Mouse (Mus musculus): ENCODE measurements around the gene Actg1. TPM values are rescaled to one million over a fixed set of nuclear protein-coding genes. Genes with fewer than 3 reads are reported as not detected.

The Actg1 gene
- polyA plus RNA-seq, 1 experiment from 2014 or later = 463 TPM

DNA sequence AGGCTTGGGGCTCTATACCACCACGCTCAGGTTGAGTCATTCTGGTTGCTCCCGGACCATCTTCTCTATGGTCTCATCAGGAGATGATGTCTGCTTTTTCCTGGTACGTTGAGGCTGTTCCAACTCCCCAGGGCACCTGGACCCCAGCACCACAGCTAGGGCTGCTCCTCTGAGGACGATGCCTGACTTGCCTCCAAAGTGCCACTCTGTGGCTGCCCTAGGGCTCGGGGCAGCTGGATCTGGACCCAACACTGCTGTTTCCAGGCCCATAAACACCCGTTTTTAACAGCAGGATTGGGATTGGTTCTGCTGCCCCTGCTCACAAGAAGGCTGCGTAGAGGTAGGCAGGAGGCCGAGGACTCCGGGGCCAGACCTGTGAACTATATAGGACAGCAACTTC lies 45.2 kb downstream of the Actg1 start:
- no peak overlapping the region for H3K27ac ChIP-seq (ENCODE audit: low read depth)
- H3K4me3 ChIP-seq (ENCODE audit: low read depth, low read length) = no peak overlapping the region
- no peak overlapping the region for H3K9ac ChIP-seq (replicated peaks)
- peaks cover 5% of the 10 kb centered on the region; the same call in 1 of the 2 replicates for H3K27me3 ChIP-seq (ENCODE audit: insufficient read depth, low read length)
- peak overlapping the region; percentile 97; the same call in 1 of the 2 replicates for H3K4me2 ChIP-seq (ENCODE audit: low read depth, low read length)
- no peaks in the 10 kb centered on the region for H3K9me3 ChIP-seq (ENCODE audit: low read length)
- 88% methylated on average over 9 of the region's 9 CpGs for WGBS (ENCODE audit: insufficient replicate concordance)
- TF ChIP-seq CTCF (IDR thresholded peaks at IDR 0.05; ENCODE audit: low read depth) (no peak), EP300 (IDR thresholded peaks at IDR 0.05; ENCODE audit: low read depth) (no peak)
- H3K4me1 ChIP-seq (ENCODE audit: insufficient read depth) = peaks cover 38% of the 10 kb centered on the region
- ATAC-seq = no peak
- DNase-seq = no peak
- no peaks in the 10 kb centered on the region for H3K36me3 ChIP-seq (replicated peaks; ENCODE audit: insufficient read depth, low read length)

DNA sequence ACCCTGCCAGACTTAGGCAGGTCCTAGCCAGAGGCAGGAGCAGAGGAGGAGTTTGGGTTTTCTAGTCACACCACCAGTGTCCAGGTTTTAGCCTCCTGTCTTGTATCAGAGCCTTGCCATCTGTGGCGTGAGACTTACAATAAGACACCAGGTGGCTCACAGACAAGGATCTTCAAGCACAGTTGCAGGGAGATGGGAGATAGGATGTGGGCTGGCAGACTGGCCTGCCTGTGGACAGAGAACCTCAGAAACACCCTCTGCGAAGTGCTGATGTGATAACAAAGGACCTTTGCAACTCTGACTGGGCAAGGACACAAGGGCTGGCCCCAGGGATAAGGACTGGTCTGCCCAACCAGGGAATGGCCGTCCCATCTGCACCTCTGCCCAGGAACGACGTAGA lies 48.9 kb downstream of the Actg1 start:
- Histone ChIP-seq H3K27ac (ENCODE audit: low read depth) (no peak overlapping the region), H3K4me1 (ENCODE audit: insufficient read depth) (peaks cover 17% of the 10 kb centered on the region), H3K4me2 (ENCODE audit: low read depth, low read length) (no peak overlapping the region), H3K9ac (replicated peaks) (no peak overlapping the region), H3K4me3 (ENCODE audit: low read depth, low read length) (no peak overlapping the region), H3K36me3 (replicated peaks; ENCODE audit: insufficient read depth, low read length) (no peaks in the 10 kb centered on the region), H3K27me3 (ENCODE audit: insufficient read depth, low read length) (0 out of 2 replicates have a peak, but pooled peaks cover 3% of the 10 kb centered on the region), H3K9me3 (ENCODE audit: low read length) (no peaks in the 10 kb centered on the region)
- ATAC-seq (no peak), DNase-seq (no peak)
- 35% methylated on average over 5 of the region's 5 CpGs for WGBS (ENCODE audit: insufficient replicate concordance)
- no peak for TF ChIP-seq EP300 (IDR thresholded peaks at IDR 0.05; ENCODE audit: low read depth)

DNA sequence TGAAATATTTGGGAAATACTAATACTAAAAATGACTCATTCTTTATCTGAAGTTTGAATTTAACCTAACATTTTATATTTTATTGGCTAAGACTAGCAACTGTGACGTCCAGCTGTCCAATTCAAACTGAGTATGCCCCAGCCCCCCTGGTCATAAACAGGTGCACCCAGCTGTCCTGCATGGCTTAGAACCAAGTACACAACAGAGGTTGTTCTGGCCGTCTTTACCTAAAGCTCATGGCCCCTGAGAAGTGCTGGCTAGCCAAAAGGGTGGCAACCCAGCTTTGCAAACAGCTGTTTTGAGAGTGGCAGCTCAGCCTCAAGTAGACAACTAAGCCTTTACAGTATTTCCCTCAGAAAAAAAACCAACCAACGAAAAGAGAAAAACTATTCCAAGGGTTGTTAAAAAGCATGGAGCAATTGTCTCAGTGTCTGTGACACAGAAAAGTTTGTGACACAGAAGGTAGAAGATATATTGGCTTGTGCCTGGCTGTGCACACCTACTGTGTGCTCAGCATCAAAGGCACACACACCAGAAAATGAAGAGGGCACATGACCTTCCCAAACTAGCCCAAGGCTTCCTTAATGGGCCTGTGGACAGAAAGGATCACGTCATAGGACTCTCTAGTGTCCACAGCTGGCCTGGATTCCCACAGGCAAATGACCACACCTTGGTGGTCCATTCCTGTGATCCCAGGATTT lies 49.8 kb downstream of the Actg1 start:
- DNase-seq (no peak), ATAC-seq (no peak)
- Histone ChIP-seq H3K4me3 (ENCODE audit: low read depth, low read length) (no peak overlapping the region), H3K4me1 (ENCODE audit: insufficient read depth) (peaks cover 9% of the 10 kb centered on the region; the same call in 1 of the 2 replicates), H3K9me3 (ENCODE audit: low read length) (no peaks in the 10 kb centered on the region), H3K27me3 (ENCODE audit: insufficient read depth, low read length) (0 out of 2 replicates have a peak, but pooled peaks cover 3% of the 10 kb centered on the region), H3K27ac (ENCODE audit: low read depth) (no peak overlapping the region), H3K4me2 (ENCODE audit: low read depth, low read length) (no peak overlapping the region), H3K36me3 (replicated peaks; ENCODE audit: insufficient read depth, low read length) (no peaks in the 10 kb centered on the region), H3K9ac (replicated peaks) (no peak overlapping the region)
- TF ChIP-seq CTCF (IDR thresholded peaks at IDR 0.05; ENCODE audit: low read depth) = no peak
- no peak for TF ChIP-seq EP300 (IDR thresholded peaks at IDR 0.05; ENCODE audit: low read depth)
- 79% methylated on average over 4 of the region's 4 CpGs for WGBS (ENCODE audit: insufficient replicate concordance)

DNA sequence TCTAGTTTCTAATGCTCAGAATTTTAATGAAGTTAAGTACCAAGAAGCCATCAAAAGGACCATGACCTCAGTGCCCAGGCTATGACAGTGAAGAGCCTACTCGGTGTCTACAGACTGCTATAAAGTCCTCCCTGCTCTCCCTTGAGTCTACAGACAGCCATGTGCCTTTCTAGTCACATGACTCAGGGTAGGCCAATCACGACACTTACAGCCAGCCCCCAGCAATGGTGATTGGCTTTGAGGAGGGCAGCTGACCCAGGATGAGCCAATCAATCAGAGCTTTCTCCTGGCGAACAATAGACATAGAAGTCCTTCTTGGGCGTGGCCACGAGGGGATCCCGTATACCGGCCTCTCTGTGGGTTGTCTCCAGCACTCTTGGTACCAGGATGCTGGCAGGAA lies 50.6 kb downstream of the Actg1 start:
- H3K4me3 ChIP-seq (ENCODE audit: low read depth, low read length) = no peak overlapping the region
- DNase-seq (no peak), ATAC-seq (no peak)
- no peak overlapping the region for H3K4me2 ChIP-seq (ENCODE audit: low read depth, low read length)
- H3K9ac ChIP-seq (replicated peaks) = no peak overlapping the region
- 77% methylated on average over 7 of the region's 7 CpGs for WGBS (ENCODE audit: insufficient replicate concordance)
- peaks cover 6% of the 10 kb centered on the region; the same call in 1 of the 2 replicates for H3K4me1 ChIP-seq (ENCODE audit: insufficient read depth)
- no peak overlapping the region for H3K27ac ChIP-seq (ENCODE audit: low read depth)
- H3K27me3 ChIP-seq (ENCODE audit: insufficient read depth, low read length) = 0 out of 2 replicates have a peak, but pooled peaks cover 3% of the 10 kb centered on the region
- no peaks in the 10 kb centered on the region for H3K36me3 ChIP-seq (replicated peaks; ENCODE audit: insufficient read depth, low read length)
- no peak for TF ChIP-seq EP300 (IDR thresholded peaks at IDR 0.05; ENCODE audit: low read depth)
- H3K9me3 ChIP-seq (ENCODE audit: low read length) = no peaks in the 10 kb centered on the region

DNA sequence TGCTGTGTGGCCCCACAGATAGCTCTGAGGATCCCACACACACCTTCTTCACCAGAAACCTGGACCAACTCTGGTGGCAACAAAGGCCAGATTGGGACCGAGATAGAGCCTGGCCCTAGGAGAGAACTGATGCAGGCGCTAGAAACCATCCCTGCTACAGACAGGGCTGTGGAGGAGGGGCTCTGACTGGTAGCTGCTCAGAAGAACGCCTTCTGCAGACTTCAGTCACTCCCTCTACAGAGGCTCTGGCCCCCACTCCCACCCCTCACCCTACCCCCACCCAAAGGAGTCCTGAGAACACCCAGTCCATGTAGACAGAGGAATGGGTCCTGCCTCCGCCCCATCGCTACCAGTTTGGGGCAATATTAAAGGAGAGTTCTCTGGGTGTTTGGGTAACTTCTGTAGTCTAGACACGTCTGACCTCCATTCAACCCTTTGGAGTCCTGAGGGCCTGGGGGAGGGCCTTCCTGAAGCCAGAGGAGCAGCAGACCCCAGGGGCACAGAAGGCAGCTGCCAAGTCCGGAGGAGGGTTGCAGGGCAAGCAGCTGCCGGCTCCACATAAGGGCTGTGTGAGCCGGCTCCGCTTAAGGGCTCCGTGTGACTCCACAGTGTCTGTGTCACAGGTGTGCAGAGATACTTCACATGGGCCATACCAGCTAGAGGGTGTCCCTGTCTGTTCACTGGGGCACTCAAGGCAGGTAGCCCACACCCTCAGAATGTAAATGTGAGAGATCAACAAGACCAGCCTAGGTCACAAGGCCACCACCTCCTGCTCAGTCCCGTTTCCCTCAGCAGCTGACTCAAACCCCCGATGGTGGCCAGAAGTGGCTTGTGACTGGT lies 51.8 kb downstream of the Actg1 start:
- ATAC-seq (no peak), DNase-seq (no peak)
- H3K4me3 ChIP-seq (ENCODE audit: low read depth, low read length) = no peak overlapping the region
- H3K36me3 ChIP-seq (replicated peaks; ENCODE audit: insufficient read depth, low read length) = no peaks in the 10 kb centered on the region
- 67% methylated on average over 13 of the region's 13 CpGs for WGBS (ENCODE audit: insufficient replicate concordance)
- H3K9ac ChIP-seq (replicated peaks) = no peak overlapping the region
- H3K4me2 ChIP-seq (ENCODE audit: low read depth, low read length) = no peak overlapping the region
- H3K27me3 ChIP-seq (ENCODE audit: insufficient read depth, low read length) = 0 out of 2 replicates have a peak, but pooled peaks cover 3% of the 10 kb centered on the region
- peaks cover 6% of the 10 kb centered on the region; the same call in 1 of the 2 replicates for H3K4me1 ChIP-seq (ENCODE audit: insufficient read depth)
- TF ChIP-seq EP300 (IDR thresholded peaks at IDR 0.05; ENCODE audit: low read depth) (no peak), CTCF (IDR thresholded peaks at IDR 0.05; ENCODE audit: low read depth) (no peak)
- no peaks in the 10 kb centered on the region for H3K9me3 ChIP-seq (ENCODE audit: low read length)
- H3K27ac ChIP-seq (ENCODE audit: low read depth) = no peak overlapping the region

Small RNA genes within 50 kb of the gene (microRNA-seq; reads per million reads assigned to microRNA genes)
- gene Gm23419 (not detected), gene Mir6935 (not detected)

Other genes starting within 250 kb of the Actg1 start
- gene Tepsin, start 249.8 kb downstream of the Actg1 start, polyA plus RNA-seq (2015; fragmentation: Nextera tagmentation; extraction: Ambion mirVana) = 3.8 and 4.2 TPM in 2 replicates
- gene Ndufaf8, start 249.6 kb downstream of the Actg1 start, polyA plus RNA-seq (2015; fragmentation: Nextera tagmentation; extraction: Ambion mirVana) = 63.4 and 65.4 TPM in 2 replicates
- gene Slc38a10, start 197.2 kb downstream of the Actg1 start, polyA plus RNA-seq (2015; fragmentation: Nextera tagmentation; extraction: Ambion mirVana) = 25.0 and 28.0 TPM in 2 replicates
- 1.1 and 1.2 TPM in 2 replicates for gene Bahcc1, start 115.6 kb downstream of the Actg1 start, polyA plus RNA-seq (2015; fragmentation: Nextera tagmentation; extraction: Ambion mirVana)
- not detected in 2 replicates for gene Fscn2, start 13.0 kb upstream of the Actg1 start, polyA plus RNA-seq (2015; fragmentation: Nextera tagmentation; extraction: Ambion mirVana)
- 5.5 and 5.8 TPM in 2 replicates for gene Faap100, start 30.2 kb upstream of the Actg1 start, polyA plus RNA-seq (2015; fragmentation: Nextera tagmentation; extraction: Ambion mirVana)
- 12.5 and 12.8 TPM in 2 replicates for gene Nploc4, start 89.2 kb upstream of the Actg1 start, polyA plus RNA-seq (2015; fragmentation: Nextera tagmentation; extraction: Ambion mirVana)
- not detected in 2 replicates for gene Tspan10, start 94.1 kb upstream of the Actg1 start, polyA plus RNA-seq (2015; fragmentation: Nextera tagmentation; extraction: Ambion mirVana)
- 0.20 TPM in 1 of 2 replicates, not detected in the other for gene Pde6g, start 105.0 kb upstream of the Actg1 start, polyA plus RNA-seq (2015; fragmentation: Nextera tagmentation; extraction: Ambion mirVana)
- 18.9 and 19.0 TPM in 2 replicates for gene Oxld1, start 109.5 kb upstream of the Actg1 start, polyA plus RNA-seq (2015; fragmentation: Nextera tagmentation; extraction: Ambion mirVana)
- gene Ccdc137, start 109.6 kb upstream of the Actg1 start, polyA plus RNA-seq (2015; fragmentation: Nextera tagmentation; extraction: Ambion mirVana) = 9.0 and 11.7 TPM in 2 replicates
- 11.9 and 13.5 TPM in 2 replicates for gene Arl16, start 119.1 kb upstream of the Actg1 start, polyA plus RNA-seq (2015; fragmentation: Nextera tagmentation; extraction: Ambion mirVana)
- 133 and 139 TPM in 2 replicates for gene Mrpl12, start 136.1 kb upstream of the Actg1 start, polyA plus RNA-seq (2015; fragmentation: Nextera tagmentation; extraction: Ambion mirVana)
- gene Slc25a10, start 143.3 kb upstream of the Actg1 start, polyA plus RNA-seq (2015; fragmentation: Nextera tagmentation; extraction: Ambion mirVana) = 96.7 and 99.7 TPM in 2 replicates
- gene Gcgr, start 182.2 kb upstream of the Actg1 start, polyA plus RNA-seq (2015; fragmentation: Nextera tagmentation; extraction: Ambion mirVana) = 58.5 and 66.9 TPM in 2 replicates
- 59.2 and 61.0 TPM in 2 replicates for gene Mcrip1, start 201.2 kb upstream of the Actg1 start, polyA plus RNA-seq (2015; fragmentation: Nextera tagmentation; extraction: Ambion mirVana)
- gene Ppp1r27, start 202.6 kb upstream of the Actg1 start, polyA plus RNA-seq (2015; fragmentation: Nextera tagmentation; extraction: Ambion mirVana) = 0.19 and 1.5 TPM in 2 replicates
- 683 and 697 TPM in 2 replicates for gene P4hb, start 224.7 kb upstream of the Actg1 start, polyA plus RNA-seq (2015; fragmentation: Nextera tagmentation; extraction: Ambion mirVana)
- 148 and 156 TPM in 2 replicates for gene Arhgdia, start 233.1 kb upstream of the Actg1 start, polyA plus RNA-seq (2015; fragmentation: Nextera tagmentation; extraction: Ambion mirVana)
- gene Alyref, start 249.8 kb upstream of the Actg1 start, polyA plus RNA-seq (2015; fragmentation: Nextera tagmentation; extraction: Ambion mirVana) = 162 and 168 TPM in 2 replicates
- gene Anapc11, start 249.9 kb upstream of the Actg1 start, polyA plus RNA-seq (2015; fragmentation: Nextera tagmentation; extraction: Ambion mirVana) = 46.1 and 47.5 TPM in 2 replicates